Mouse (Mus musculus) natural killer cell, adult 2 months (primary cell): ENCODE results near the gene Mrps35.

Source experiments
- DNase-seq, 2 experiments: peaks; one replicate each; pipeline ENCODE4 v3.0.0; 2022; ENCODE audit warnings: low spot score in 2 of 2

Mrps35 gene

GRCm38 (mm10) chr6:147030096-147030885 lies 12.3 kb upstream of the Mrps35 start:
- DNase-seq, result no peak

GRCm38 (mm10) chr6:147032303-147032925 lies 10.2 kb upstream of the Mrps35 start, which contains the start of gene Rep15:
TSS of gene Rep15 (plus strand) at chr6:147032584.
- DNase-seq, result no peak

GRCm38 (mm10) chr6:147043633-147044032 lies 1.1 kb downstream of the Mrps35 start:
- DNase-seq, result no peak

GRCm38 (mm10) chr6:147049239-147049805 lies 6.8 kb downstream of the Mrps35 start:
- DNase-seq, result no peak

- no peak for DNase-seq
Measured at GRCm38 (mm10) chr6:147051666-147052065, 9.1 kb downstream of the Mrps35 start.

- no peak for DNase-seq
Measured at GRCm38 (mm10) chr6:147052440-147052839, 9.9 kb downstream of the Mrps35 start.

- DNase-seq, result no peak
Measured at GRCm38 (mm10) chr6:147053785-147054646, 11.5 kb downstream of the Mrps35 start.

- no peak for DNase-seq
Measured at GRCm38 (mm10) chr6:147055374-147055977, 12.9 kb downstream of the Mrps35 start.

GRCm38 (mm10) chr6:147059326-147059725 lies 16.8 kb downstream of the Mrps35 start:
- DNase-seq, result no peak

- DNase-seq, result no peak
Measured at GRCm38 (mm10) chr6:147061630-147062029, 19.1 kb downstream of the Mrps35 start.

GRCm38 (mm10) chr6:147062034-147062433 lies 19.5 kb downstream of the Mrps35 start:
- no peak for DNase-seq

GRCm38 (mm10) chr6:147062694-147063093 lies 20.1 kb downstream of the Mrps35 start:
- no peak for DNase-seq

- DNase-seq, result no peak
Measured at GRCm38 (mm10) chr6:147064226-147064943, 21.8 kb downstream of the Mrps35 start.

- no peak for DNase-seq
Measured at GRCm38 (mm10) chr6:147064944-147065261, 22.3 kb downstream of the Mrps35 start.

GRCm38 (mm10) chr6:147075808-147076387 lies 33.3 kb downstream of the Mrps35 start:
- DNase-seq, result no peak

GRCm38 (mm10) chr6:147076878-147077277 lies 34.3 kb downstream of the Mrps35 start:
- DNase-seq, result no peak

- DNase-seq, result no peak
Measured at GRCm38 (mm10) chr6:147079919-147080318, 37.4 kb downstream of the Mrps35 start.

GRCm38 (mm10) chr6:147085398-147086040 lies 43.0 kb downstream of the Mrps35 start:
- DNase-seq, result no peak

- DNase-seq, result no peak
Measured at GRCm38 (mm10) chr6:147086594-147087225, 44.1 kb downstream of the Mrps35 start, which contains the start of gene Mansc4. TSS of gene Mansc4 (minus strand) at chr6:147087032.
